Mouse (Mus musculus) stomach, embryonic 15.5 days (tissue): Measurements from ENCODE around the gene Kcnn1. TPM values are rescaled to one million over a fixed set of nuclear protein-coding genes. Genes with fewer than 3 reads are reported as not detected.
A peak's percentile ranks its signal among the peaks of the same experiment; 100 is the strongest.

Experiments
- ATAC-seq: fragments of 200-750 bp; cut with Nextera tagmentation; 2 replicates; pipeline ENCODE4 v1.8.0; 2017; ENCODE audit warnings: low read depth, moderate number of reproducible peaks, moderate TSS enrichment; ENCODE audit not compliant: insufficient read depth, low FRiP score
- H3K27ac ChIP-seq: fragments of 300-500 bp; sonication (generic); 2 replicates; pipeline ENCODE4 v1.5.1; 2015; ENCODE audit warnings: mild to moderate bottlenecking, inconsistent platforms
- H3K27me3 ChIP-seq: fragments of 300-500 bp; sonication (generic); replicated peaks from 2 replicates; pipeline ENCODE4 v1.6.1; 2015; ENCODE audit warnings: inconsistent platforms
- H3K36me3 ChIP-seq: fragments of 300-500 bp; sonication (generic); 2 replicates; pipeline ENCODE4 v1.6.1; 2015; ENCODE audit warnings: inconsistent platforms
- H3K4me1 ChIP-seq: fragments of 300-500 bp; sonication (generic); 2 replicates; pipeline ENCODE4 v1.6.1; 2015; ENCODE audit warnings: inconsistent platforms
- H3K4me2 ChIP-seq: fragments of 300-500 bp; sonication (generic); 2 replicates; pipeline ENCODE4 v1.6.1; 2015; ENCODE audit warnings: mild to moderate bottlenecking, inconsistent platforms
- H3K4me3 ChIP-seq: fragments of 300-500 bp; sonication (generic); replicated peaks from 2 replicates; pipeline ENCODE4 v1.5.1; 2015; ENCODE audit warnings: inconsistent platforms
- H3K9ac ChIP-seq: fragments of 300-500 bp; sonication (generic); 2 replicates; pipeline ENCODE4 v1.6.1; 2015; ENCODE audit warnings: inconsistent platforms
- H3K9me3 ChIP-seq: fragments of 300-500 bp; sonication (generic); 2 replicates; pipeline ENCODE4 v1.6.1; 2016; ENCODE audit warnings: inconsistent platforms
- WGBS: fragments of 180-500 bp; shearing (Covaris S2); methylation state at CpG from one replicate; pipeline ENCODE4 v1.1.7; 2015; 5-methylcytosine and 5-hydroxymethylcytosine counted together
- polyA plus RNA-seq: library from polyadenylated mRNA; unstranded; fragments of >200 nt; fragmentation: Nextera tagmentation; extraction: Ambion mirVana; gene quantifications from 2 replicates; pipeline ENCODE4 v1.2.1, GENCODE M21; 2015

Gene Kcnn1
- polyA plus RNA-seq, 1 experiment from 2014 or later = 1.5 TPM

DNA sequence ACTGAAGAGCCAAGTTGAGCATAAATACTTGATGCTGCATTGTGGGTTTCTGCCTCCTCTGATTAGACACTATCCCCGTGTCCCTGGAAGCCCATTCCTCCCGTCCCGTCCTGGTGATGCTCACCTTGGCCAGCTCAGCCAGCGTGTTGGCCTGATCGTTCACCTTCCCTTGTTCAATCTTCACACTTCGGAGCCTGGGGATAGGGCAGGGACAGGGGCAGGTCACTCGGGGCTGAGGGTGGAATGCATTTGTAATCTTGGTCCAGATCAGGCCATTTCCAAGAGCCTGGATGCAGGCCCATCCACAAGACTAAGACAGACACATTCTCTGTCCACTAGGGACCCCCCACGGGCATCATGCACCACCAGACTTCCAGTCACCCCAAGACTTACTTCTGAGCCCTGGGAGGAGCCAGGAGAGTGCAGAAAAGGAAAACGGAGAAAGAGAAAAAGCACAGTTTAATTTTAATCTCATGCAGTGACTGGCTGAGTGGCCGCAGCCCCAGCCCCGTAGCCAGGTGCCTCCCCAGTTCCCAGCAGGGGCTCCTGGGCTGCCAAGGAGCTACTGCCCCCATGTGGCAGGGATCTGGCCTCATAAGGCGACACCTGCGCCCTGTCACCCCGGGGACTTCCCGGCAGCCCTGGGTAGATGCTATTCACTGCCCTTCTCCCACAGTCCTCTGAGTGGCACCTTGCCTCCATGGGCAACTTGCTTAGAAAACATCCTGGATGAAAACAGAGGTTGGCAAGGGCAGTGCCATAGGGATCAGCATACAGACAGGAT, 16.5 kb downstream of the Kcnn1 start:
- Histone ChIP-seq H3K4me1 (0 out of 2 replicates have a peak, but pooled peaks cover 2% of the 10 kb centered on the region), H3K27ac (no peak overlapping the region), H3K36me3 (no peaks in the 10 kb centered on the region), H3K4me3 (no peak overlapping the region), H3K9me3 (no peaks in the 10 kb centered on the region), H3K27me3 (no peaks in the 10 kb centered on the region), H3K4me2 (no peak overlapping the region), H3K9ac (no peak overlapping the region)
- ATAC-seq = no peak
- WGBS = 54% methylated on average over 15 of the region's 15 CpGs

DNA sequence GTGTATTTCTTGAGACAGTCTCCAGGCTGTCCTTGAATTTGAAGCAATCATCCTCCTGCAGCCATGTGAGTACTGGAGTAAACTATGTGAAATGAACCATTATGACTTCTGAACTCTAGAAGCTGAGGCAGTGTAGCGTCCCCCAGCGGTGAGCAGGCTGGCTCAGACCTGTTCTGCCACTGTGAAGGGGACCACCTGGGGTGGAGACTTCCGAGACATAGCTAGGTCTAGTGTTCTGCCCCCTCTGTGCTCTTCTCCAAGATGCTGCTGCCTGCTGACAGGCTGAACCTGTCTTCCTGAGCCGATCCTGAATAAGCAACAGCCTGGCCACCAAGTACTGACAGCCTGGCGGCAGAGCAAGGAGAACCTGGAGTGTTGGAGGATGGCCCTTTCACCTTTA, 17.9 kb downstream of the Kcnn1 start:
- no peaks in the 10 kb centered on the region for H3K36me3 ChIP-seq
- H3K9me3 ChIP-seq = no peaks in the 10 kb centered on the region
- 46% methylated on average over 5 of the region's 5 CpGs for whole genome bisulfite sequencing
- no peak overlapping the region for H3K4me2 ChIP-seq
- no peak overlapping the region for H3K4me3 ChIP-seq
- H3K4me1 ChIP-seq = peaks cover 12% of the 10 kb centered on the region
- H3K9ac ChIP-seq = no peak overlapping the region
- H3K27ac ChIP-seq = no peak overlapping the region
- ATAC-seq = no peak
- H3K27me3 ChIP-seq = no peaks in the 10 kb centered on the region

DNA sequence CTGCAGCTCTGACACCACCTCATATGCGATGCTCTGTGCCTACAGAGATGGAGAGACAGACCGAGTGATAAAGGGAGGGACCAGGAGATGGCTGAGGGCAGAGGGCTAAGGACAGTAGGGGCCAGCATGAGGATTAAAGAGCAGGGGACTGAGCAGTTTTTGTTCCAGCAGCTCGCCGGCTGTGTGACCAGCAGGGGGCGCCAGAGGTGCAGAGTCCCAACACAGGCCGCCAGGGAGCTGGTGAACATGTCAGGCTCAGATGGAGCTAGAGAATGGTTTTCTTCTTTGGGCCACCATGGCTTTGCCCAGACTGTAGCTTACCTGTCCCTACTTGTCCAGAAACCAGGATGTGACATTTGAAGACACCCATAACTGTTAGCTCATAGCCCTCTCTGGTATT, 18.5 kb downstream of the Kcnn1 start:
- H3K4me2 ChIP-seq = no peak overlapping the region
- 2% methylated on average over 6 of the region's 6 CpGs for WGBS
- H3K4me1 ChIP-seq = peaks cover 14% of the 10 kb centered on the region
- H3K27me3 ChIP-seq = no peaks in the 10 kb centered on the region
- ATAC-seq = no peak
- no peaks in the 10 kb centered on the region for H3K36me3 ChIP-seq
- H3K9ac ChIP-seq = no peak overlapping the region
- no peaks in the 10 kb centered on the region for H3K9me3 ChIP-seq
- H3K27ac ChIP-seq = no peak overlapping the region
- no peak overlapping the region for H3K4me3 ChIP-seq

DNA sequence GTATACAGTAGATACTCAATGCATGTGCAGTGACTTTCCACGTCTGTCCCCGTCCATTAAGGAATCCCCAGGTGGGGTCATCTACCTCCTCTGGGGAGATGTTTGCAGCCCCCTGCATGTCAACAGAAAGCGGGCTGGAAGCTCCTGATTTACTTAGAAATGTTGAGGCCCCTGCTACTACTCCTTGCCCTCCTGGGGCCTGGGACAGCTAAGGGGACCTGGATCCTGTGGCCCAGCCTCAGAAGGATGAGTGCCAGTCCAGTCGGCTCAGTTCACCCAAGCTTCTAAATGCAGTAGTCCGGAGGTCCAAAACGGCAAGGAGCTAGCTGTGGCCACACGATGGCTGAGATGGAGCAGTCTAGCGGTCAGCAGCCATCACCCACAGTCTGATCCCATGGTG, 19.1 kb downstream of the Kcnn1 start:
- Histone ChIP-seq H3K9me3 (no peaks in the 10 kb centered on the region), H3K36me3 (no peaks in the 10 kb centered on the region), H3K4me3 (no peak overlapping the region), H3K27me3 (no peaks in the 10 kb centered on the region), H3K9ac (no peak overlapping the region), H3K4me1 (peaks cover 14% of the 10 kb centered on the region), H3K4me2 (no peak overlapping the region), H3K27ac (0 out of 2 replicates have a peak overlapping the region, but pooled peaks have one; percentile 31)
- ATAC-seq = no peak
- WGBS = 85% methylated on average over 8 of the region's 8 CpGs

DNA sequence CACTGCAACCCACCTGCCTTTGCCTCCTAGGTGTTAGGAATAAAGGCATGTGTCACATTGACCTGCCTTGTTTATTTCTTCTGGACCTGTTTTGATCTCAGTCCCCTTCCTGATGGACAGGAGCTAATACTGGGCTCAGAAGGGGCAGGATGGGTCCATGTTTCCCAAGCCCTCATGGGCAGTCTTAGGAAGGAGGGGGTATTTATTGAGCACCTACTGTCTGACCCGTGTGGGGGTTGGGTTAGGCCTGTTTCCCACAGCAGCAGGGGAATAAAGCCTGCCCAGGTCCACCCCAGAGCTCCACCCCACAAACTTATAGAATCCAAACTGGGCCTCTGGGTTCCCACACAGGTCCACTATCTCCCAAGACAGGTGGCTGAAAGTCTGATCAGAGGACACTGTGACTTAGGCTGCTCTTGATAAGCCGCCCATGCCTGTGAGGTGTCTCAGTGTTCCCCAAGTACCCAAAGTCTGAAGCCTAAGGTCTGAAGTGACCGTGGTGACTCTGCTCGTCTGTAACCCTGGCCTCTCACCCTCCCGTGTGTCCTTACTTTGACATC, 19.8 kb downstream of the Kcnn1 start:
- no peak overlapping the region for H3K4me2 ChIP-seq
- H3K9me3 ChIP-seq = no peaks in the 10 kb centered on the region
- peaks cover 19% of the 10 kb centered on the region for H3K4me1 ChIP-seq
- H3K4me3 ChIP-seq = no peak overlapping the region
- 77% methylated on average over 5 of the region's 5 CpGs for WGBS
- peak; percentile 29; the same call in 1 of the 2 replicates for ATAC-seq
- no peaks in the 10 kb centered on the region for H3K27me3 ChIP-seq
- H3K27ac ChIP-seq = 0 out of 2 replicates have a peak overlapping the region, but pooled peaks have one; percentile 31
- H3K36me3 ChIP-seq = no peaks in the 10 kb centered on the region
- H3K9ac ChIP-seq = no peak overlapping the region

DNA sequence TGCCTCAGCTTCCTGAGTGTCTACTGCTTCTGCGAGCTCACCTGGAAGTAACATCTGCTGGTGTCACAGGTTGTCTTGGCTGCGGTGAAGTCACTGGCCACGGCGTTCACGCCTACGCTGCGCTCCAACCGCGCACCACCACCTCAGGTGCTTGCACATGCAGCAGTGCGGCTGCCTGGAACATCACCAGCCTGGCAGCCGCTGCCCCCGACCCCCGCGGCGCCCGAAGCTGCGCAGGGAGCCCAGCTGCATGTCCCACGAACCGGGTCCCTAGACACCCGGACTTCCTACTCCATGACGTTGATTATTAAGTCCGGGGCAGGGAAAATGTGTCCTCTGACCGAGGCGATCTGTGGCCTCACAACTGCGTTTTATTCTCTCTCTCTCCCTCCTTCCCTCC, 20.6 kb downstream of the Kcnn1 start:
- WGBS = 70% methylated on average over 25 of the region's 25 CpGs
- Histone ChIP-seq H3K4me2 (no peak overlapping the region), H3K9me3 (no peaks in the 10 kb centered on the region), H3K4me3 (no peak overlapping the region), H3K27ac (no peak overlapping the region), H3K27me3 (no peaks in the 10 kb centered on the region), H3K9ac (no peak overlapping the region), H3K36me3 (no peaks in the 10 kb centered on the region), H3K4me1 (peaks cover 19% of the 10 kb centered on the region)
- no peak for ATAC-seq

DNA sequence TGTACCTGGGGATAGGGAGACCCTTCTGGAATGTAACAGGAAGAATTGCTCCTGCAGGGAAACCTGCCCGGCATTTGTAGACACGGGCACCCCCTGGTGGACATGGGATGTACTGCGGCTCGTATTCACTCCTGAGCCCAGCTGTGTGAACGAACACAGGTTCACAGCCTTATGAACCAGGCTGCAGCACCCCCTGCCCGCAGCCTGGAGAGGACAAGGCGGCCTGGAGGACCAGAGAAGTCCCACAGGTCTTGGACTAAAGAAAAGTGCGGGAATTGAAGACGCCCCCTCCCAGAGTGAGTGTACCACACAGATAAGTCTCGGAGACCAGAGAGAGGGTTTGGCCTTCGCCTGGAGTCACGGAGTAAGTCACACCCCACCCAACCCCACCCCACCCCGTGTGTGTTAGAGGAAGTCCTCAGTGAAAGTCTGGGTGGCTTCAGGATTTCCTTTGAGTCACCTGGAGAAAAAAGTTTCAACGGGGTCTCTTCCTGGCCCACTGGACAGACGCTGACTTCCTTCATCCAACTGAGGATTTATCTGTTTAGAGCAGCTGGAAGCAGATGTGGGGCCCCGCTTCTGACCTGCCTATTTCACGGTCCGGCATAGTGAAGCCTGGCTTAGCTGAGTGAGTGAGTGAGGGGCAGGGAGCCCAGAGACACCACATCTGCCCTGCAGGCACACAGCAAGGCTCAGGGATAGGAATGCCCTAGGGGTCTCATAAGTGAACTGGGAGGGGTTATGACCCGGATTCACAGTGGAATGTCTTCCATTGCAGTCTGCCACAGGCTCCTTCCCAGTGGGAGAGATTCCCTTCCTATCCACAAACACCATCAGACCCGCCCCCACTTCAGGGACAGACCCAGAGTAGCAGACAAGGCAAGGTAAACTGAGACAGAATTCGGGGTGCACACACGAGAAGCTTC, 21.6 kb downstream of the Kcnn1 start:
- no peak overlapping the region for H3K9ac ChIP-seq
- peak overlapping the region; percentile 87; the same call in 1 of the 2 replicates for H3K27ac ChIP-seq
- H3K9me3 ChIP-seq = no peaks in the 10 kb centered on the region
- H3K4me1 ChIP-seq = peaks cover 19% of the 10 kb centered on the region
- H3K36me3 ChIP-seq = 0 out of 2 replicates have a peak, but pooled peaks cover 3% of the 10 kb centered on the region
- H3K27me3 ChIP-seq = no peaks in the 10 kb centered on the region
- ATAC-seq = no peak
- no peak overlapping the region for H3K4me3 ChIP-seq
- H3K4me2 ChIP-seq = peak overlapping the region; percentile 31
- WGBS = 25% methylated on average over 22 of the region's 22 CpGs

DNA sequence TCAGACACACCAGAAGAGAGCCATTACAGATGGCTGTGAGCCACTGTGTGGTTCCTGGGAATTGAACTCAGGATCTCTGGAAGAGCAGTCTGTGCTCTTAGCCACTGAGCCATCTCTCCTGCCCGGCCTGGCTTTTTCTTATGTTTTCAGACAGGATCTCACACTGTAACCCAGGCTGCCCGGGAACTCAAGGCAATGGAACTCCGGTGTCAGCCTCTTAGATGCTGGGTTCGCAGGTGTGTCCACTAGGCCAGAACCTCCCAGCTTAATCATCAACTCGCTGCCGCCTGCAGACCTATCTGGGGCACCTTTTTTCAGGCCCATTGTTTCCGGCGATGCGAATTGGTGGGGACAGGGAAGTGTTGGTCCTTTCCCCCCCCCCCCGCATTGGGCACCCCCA, 22.5 kb downstream of the Kcnn1 start:
- no peak for ATAC-seq
- no peaks in the 10 kb centered on the region for H3K27me3 ChIP-seq
- WGBS = 43% methylated on average over 10 of the region's 10 CpGs
- no peak overlapping the region for H3K9ac ChIP-seq
- peak overlapping the region; percentile 87 for H3K27ac ChIP-seq
- peak overlapping the region; percentile 31; the same call in 1 of the 2 replicates for H3K4me2 ChIP-seq
- H3K4me1 ChIP-seq = peaks cover 19% of the 10 kb centered on the region
- 0 out of 2 replicates have a peak, but pooled peaks cover 6% of the 10 kb centered on the region for H3K36me3 ChIP-seq
- H3K9me3 ChIP-seq = no peaks in the 10 kb centered on the region
- H3K4me3 ChIP-seq = no peak overlapping the region

DNA sequence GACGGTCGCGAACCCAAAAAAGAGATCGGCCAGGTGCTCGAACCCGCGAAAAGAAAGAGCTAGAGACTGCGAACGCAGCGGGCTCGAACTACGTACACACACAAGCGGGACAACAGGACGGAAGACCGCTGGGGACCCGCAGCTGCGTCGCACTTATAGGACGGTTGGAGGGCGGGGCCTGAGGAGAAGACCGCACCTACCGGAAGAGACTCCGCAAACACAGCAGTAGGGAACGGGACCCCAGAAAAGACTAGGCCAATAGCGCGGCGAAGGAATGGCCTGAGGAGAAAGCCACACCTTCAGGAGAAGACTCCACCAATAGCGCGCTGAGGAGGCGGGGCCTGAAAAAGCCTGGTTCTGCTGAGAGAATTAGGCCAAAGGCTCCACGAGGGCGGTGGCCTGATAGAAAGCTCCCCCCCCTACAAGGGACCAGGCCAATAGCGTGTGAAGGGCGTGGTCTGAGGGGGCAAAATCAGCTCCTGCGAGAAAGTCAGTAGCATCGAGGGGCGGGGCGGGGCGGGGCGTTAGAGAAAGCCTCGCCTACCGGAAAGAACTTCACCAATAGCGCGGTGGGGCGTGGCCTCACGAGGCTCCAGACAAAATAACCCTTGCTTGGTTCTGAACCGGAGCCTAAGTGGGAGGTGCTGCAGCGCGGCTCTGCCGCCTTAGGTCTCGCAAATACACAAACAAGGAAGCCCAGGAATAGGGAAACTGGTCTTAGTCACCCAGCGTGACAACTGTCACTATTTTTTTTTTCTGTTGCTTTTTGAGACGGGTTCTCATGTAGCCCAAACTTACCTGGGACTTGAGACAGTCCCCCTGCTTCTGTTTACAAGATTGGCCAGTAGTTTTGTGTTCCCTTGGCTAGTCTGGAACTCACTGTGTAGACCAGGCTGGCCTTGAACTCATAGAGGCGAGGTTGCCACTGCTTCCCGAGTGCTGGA, 23.4 kb downstream of the Kcnn1 start, which contains the start of gene Arrdc2:
Gene Arrdc2, minus strand, starts transcription at position 313 of the 944 bp plus-strand sequence.
- H3K9me3 ChIP-seq = no peaks in the 10 kb centered on the region
- WGBS = 2% methylated on average over 55 of the region's 55 CpGs
- H3K4me2 ChIP-seq = peak within 1 kb of the TSS; percentile 72
- H3K9ac ChIP-seq = peak within 1 kb of the TSS; percentile 77
- no peaks in the 10 kb centered on the region for H3K27me3 ChIP-seq
- H3K36me3 ChIP-seq = 0 out of 2 replicates have a peak, but pooled peaks cover 6% of the 10 kb centered on the region
- ATAC-seq = peak; percentile 95
- peak within 1 kb of the TSS; percentile 70 for H3K4me3 ChIP-seq
- H3K27ac ChIP-seq = peak within 1 kb of the TSS; percentile 91
- H3K4me1 ChIP-seq = peaks cover 19% of the 10 kb centered on the region

DNA sequence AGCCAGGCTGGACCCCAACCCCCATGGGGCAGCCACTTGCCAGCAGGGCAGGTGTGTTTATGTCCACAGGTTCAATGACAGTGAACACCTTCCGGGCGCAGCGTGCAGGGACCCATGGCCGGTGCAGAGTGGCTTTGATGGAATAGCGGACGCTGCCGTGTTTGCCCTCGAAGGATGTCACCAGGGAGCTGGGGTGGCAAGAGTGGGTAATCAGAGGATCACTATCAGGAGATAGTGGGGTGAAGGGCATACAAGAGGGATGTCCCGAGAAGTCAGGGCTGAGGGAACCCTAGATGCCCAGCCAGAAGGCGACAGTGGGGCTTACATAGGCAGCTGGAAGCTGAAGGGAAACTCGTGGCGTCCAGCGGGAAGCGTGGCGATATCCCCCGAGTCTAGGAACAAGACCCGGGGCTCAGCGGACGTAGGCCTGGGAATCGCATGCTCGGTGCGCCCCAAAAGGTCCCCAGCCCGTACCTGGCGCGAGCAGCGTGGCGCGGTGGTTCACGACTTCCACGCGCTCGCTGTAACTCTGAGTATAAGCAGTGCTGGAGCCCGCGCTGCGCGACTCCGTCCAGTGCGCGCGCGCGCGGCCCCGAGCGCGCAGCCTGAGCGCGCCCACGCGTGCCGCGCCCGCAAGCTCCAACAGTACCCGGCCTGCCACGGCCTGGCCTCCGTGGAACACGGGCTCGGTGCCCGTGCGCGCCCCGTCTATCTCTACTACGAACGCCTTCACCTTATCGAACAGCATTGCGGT, 24.2 kb downstream of the Kcnn1 start:
- H3K36me3 ChIP-seq = 0 out of 2 replicates have a peak, but pooled peaks cover 6% of the 10 kb centered on the region
- H3K4me1 ChIP-seq = peaks cover 19% of the 10 kb centered on the region
- peak; percentile 20 for ATAC-seq
- WGBS = 2% methylated on average over 66 of the region's 66 CpGs
- H3K4me2 ChIP-seq = peak overlapping the region; percentile 72
- H3K27ac ChIP-seq = peak overlapping the region; percentile 91
- peak overlapping the region; percentile 77 for H3K9ac ChIP-seq
- H3K9me3 ChIP-seq = no peaks in the 10 kb centered on the region
- peak overlapping the region; percentile 70 for H3K4me3 ChIP-seq
- no peaks in the 10 kb centered on the region for H3K27me3 ChIP-seq
